Mouse (Mus musculus) cortical plate, adult 2 months (tissue): ENCODE data around the gene Hes5. TPM values are rescaled to one million over a fixed set of nuclear protein-coding genes. Genes with fewer than 3 reads are reported as not detected.
A peak's percentile ranks its signal among the peaks of the same experiment; 100 is the strongest.

Experiments
- H3K27ac ChIP-seq: fragments of 200-500 bp; 2 replicates; pipeline ENCODE4 v1.5.1; 2012; ENCODE audit warnings: low read length, control low read depth, inconsistent platforms; ENCODE audit not compliant: insufficient read depth
- H3K4me1 ChIP-seq: fragments of 200-500 bp; 2 replicates; pipeline ENCODE4 v1.6.1; 2011; ENCODE audit warnings: low read length; ENCODE audit not compliant: control insufficient read depth, insufficient read depth
- H3K4me3 ChIP-seq: fragments of 200-500 bp; 2 replicates; pipeline ENCODE4 v1.5.1; 2011; ENCODE audit warnings: mild to moderate bottlenecking, low read length, control low read depth; ENCODE audit not compliant: insufficient read depth
- CTCF ChIP-seq: fragments of 200-500 bp; IDR thresholded peaks from 2 replicates; pipeline ENCODE4 v1.5.1; 2011; ENCODE audit warnings: mild to moderate bottlenecking, control low read depth, low read length; ENCODE audit not compliant: insufficient read depth; ENCODE audit errors: extremely low read depth
- POLR2A ChIP-seq: fragments of 200-500 bp; IDR thresholded peaks from 2 replicates; pipeline ENCODE4 v1.6.1; 2011; ENCODE audit warnings: mild to moderate bottlenecking, low read length, control low read depth; ENCODE audit not compliant: insufficient read depth; ENCODE audit errors: extremely low read depth
- polyA plus RNA-seq: library from polyadenylated mRNA; depleted of rRNA; stranded (reverse); fragments of >200 nt; gene quantifications from 2 replicates; pipeline ENCODE4 v1.2.3, GENCODE M21; 2012

The Hes5 gene
- polyA plus RNA-seq, 1 experiment, result 28.2 TPM

GRCm38 (mm10) chr4:154937746-154938145, 23.0 kb upstream of the Hes5 start:
- Histone ChIP-seq H3K4me3 (no peak overlapping the region), H3K4me1 (peaks cover 2% of the 10 kb centered on the region; the same call in 1 of the 2 replicates), H3K27ac (no peak overlapping the region)
- TF ChIP-seq CTCF (no peak), POLR2A (no peak)

- Histone ChIP-seq H3K27ac (no peak overlapping the region), H3K4me3 (no peak overlapping the region), H3K4me1 (peaks cover 2% of the 10 kb centered on the region; the same call in 1 of the 2 replicates)
- TF ChIP-seq CTCF (no peak), POLR2A (no peak)
These were observed 20.6 kb upstream of the Hes5 start for GRCm38 (mm10) chr4:154940156-154940555.

- Histone ChIP-seq H3K4me3 (no peak overlapping the region), H3K4me1 (no peaks in the 10 kb centered on the region), H3K27ac (no peak overlapping the region)
- no peak for TF ChIP-seq CTCF
- TF ChIP-seq POLR2A, result no peak
These were observed 18.9 kb upstream of the Hes5 start for GRCm38 (mm10) chr4:154941831-154942230.

GRCm38 (mm10) chr4:154942632-154943322, 17.9 kb upstream of the Hes5 start:
- no peaks in the 10 kb centered on the region for H3K4me1 ChIP-seq
- H3K27ac ChIP-seq, result no peak overlapping the region
- no peak for TF ChIP-seq POLR2A
- TF ChIP-seq CTCF, result no peak
- no peak overlapping the region for H3K4me3 ChIP-seq

- Histone ChIP-seq H3K4me1 (no peaks in the 10 kb centered on the region), H3K4me3 (no peak overlapping the region), H3K27ac (no peak overlapping the region)
- no peak for TF ChIP-seq POLR2A
- TF ChIP-seq CTCF, result no peak
These were observed 17.2 kb upstream of the Hes5 start for GRCm38 (mm10) chr4:154943323-154944039.

GRCm38 (mm10) chr4:154944121-154944590, 16.6 kb upstream of the Hes5 start:
- Histone ChIP-seq H3K27ac (no peak overlapping the region), H3K4me1 (no peaks in the 10 kb centered on the region), H3K4me3 (no peak overlapping the region)
- no peak for TF ChIP-seq POLR2A
- TF ChIP-seq CTCF, result peak; percentile 98

- Histone ChIP-seq H3K4me1 (no peaks in the 10 kb centered on the region), H3K27ac (no peak overlapping the region), H3K4me3 (peak overlapping the region; percentile 0)
- TF ChIP-seq CTCF (no peak), POLR2A (peak; percentile 55; the same call in 1 of the 2 replicates)
These were observed 14.4 kb upstream of the Hes5 start for GRCm38 (mm10) chr4:154946319-154946718.

- Histone ChIP-seq H3K4me3 (no peak overlapping the region), H3K27ac (no peak overlapping the region), H3K4me1 (no peaks in the 10 kb centered on the region)
- no peak for TF ChIP-seq POLR2A
- no peak for TF ChIP-seq CTCF
These were observed 12.4 kb upstream of the Hes5 start for GRCm38 (mm10) chr4:154948066-154948939.

GRCm38 (mm10) chr4:154948940-154949588, 11.7 kb upstream of the Hes5 start:
- Histone ChIP-seq H3K27ac (no peak overlapping the region), H3K4me1 (no peaks in the 10 kb centered on the region), H3K4me3 (no peak overlapping the region)
- TF ChIP-seq CTCF, result no peak
- TF ChIP-seq POLR2A, result no peak
